Mouse (Mus musculus): ENCODE results near the gene Speer4f1.

GRCm38 (mm10) chr5:17496650-17497049, 20.8 kb downstream of the Speer4f1 start:
- no peak for TF ChIP-seq CTCF (IDR thresholded peaks at IDR 0.05; ENCODE audit: control insufficient read depth, insufficient read depth, insufficient read length)
- no peak for TF ChIP-seq USF1 (IDR thresholded peaks at IDR 0.05; ENCODE audit: low read depth)
- no peak for TF ChIP-seq MAX (IDR thresholded peaks at IDR 0.05)
- TF ChIP-seq MYOD1 (IDR thresholded peaks at IDR 0.05; ENCODE audit: control insufficient read depth, insufficient read length, low read depth) = no peak
- no peak for TF ChIP-seq MYOG (IDR thresholded peaks at IDR 0.05; ENCODE audit: control insufficient read depth, extremely low read depth, insufficient read length)

Data from C2C12 (cell line).